Mouse (Mus musculus): ENCODE data around the gene Rasa4. TPM values are rescaled to one million over a fixed set of nuclear protein-coding genes. Genes with fewer than 3 reads are reported as not detected.
A peak's percentile ranks its signal among the peaks of the same experiment; 100 is the strongest.
"Not testable (repeated sequence)": the region's sequence is repeated elsewhere in the genome, so short reads cannot be mapped to it uniquely, and the experiment has no call there.

Gene Rasa4
- total RNA-seq, 2 experiments from 2014 or later = 25.0 to 28.8 TPM

DNA sequence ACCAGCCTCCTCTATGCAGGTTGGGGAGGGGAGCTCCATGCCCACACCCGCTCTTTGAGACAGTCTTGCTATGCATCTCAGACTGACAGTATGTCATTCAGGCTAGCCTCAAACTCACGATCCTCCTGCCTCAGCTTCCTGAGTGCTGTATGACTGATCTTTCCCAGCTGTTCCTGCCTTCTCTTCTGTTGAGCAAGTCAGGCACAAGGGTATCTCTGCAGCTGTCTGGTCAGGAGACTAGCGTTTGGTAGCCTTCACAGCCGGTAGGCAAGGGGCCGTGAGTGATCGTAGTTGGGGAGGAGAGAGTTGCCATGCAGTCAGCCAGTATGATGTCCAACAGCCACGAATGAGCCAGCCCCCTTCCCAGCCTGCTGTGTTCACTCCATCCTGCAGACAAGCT, 11.4 kb downstream of the Rasa4 start:
- Histone ChIP-seq H3K27ac (no peak overlapping the region), H3K4me3 (no peak overlapping the region)
- DNase-seq = no peak
- intact Hi-C loops (cut with DNase I) = no loop called here
- TF ChIP-seq CTCF (IDR thresholded peaks at IDR 0.05) = no peak

DNA sequence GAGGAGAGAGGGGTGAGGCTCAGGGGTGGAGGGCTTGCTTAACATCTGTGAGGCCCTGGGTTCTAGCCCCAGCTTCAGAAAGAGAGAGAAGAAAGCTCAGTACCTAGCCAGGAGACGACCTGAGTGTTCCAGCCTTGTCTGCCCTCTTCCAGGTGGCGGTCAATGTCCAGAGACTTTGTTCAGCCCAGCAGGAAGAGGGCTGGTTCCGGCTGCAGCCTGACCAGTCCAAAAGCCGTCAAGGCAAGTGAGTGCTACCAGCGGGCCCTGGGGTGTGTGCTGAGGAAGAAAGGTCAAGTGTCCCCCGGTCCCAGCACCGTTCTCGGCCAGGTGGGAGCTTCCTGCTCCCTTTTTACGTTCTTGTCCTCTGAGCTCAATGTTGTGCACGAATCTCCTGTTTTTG, 14.8 kb downstream of the Rasa4 start:
- intact Hi-C loops (cut with DNase I) = no loop called here
- no peak for DNase-seq
- no peak overlapping the region for H3K4me3 ChIP-seq
- TF ChIP-seq CTCF (IDR thresholded peaks at IDR 0.05) = no peak
- no peak overlapping the region for H3K27ac ChIP-seq

DNA sequence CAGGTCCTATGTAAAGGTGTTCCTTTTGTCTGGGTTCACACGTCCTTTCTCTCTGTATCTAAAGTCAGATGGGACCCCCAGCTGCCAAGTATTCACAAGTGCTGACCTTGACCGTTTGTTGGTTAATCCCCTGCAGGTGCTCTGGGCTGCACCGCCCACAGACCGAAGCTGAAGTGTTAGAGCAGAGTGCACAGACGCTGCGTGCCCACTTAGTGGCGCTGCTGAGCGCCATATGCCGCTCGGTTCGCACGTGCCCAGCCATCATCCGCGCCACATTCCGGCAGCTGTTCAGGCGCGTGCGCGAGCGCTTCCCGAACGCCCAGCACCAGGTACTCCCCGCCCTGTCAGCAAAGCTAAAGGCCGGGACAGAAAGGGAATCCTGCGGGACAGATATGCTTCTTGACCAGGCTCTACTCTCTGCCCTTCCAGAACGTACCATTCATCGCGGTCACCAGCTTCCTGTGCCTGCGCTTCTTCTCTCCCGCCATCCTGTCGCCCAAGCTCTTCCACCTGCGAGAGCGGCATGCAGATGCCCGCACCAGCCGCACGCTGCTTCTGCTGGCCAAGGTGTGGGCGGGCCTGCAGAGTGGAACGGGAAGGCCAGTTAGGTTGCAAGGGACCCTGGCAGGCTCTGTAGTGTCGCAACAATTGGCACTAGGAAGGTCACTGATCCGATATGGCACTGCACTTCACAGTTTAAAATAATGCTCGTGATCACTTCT, 18.5 kb downstream of the Rasa4 start:
- peak overlapping the region; percentile 9; the same call in 1 of the 2 replicates for H3K27ac ChIP-seq
- intact Hi-C loops (cut with DNase I) = no loop called here
- peak; percentile 85 for TF ChIP-seq CTCF (IDR thresholded peaks at IDR 0.05)
- DNase-seq = peak; percentile 75
- peak overlapping the region; percentile 41 for H3K4me3 ChIP-seq

DNA sequence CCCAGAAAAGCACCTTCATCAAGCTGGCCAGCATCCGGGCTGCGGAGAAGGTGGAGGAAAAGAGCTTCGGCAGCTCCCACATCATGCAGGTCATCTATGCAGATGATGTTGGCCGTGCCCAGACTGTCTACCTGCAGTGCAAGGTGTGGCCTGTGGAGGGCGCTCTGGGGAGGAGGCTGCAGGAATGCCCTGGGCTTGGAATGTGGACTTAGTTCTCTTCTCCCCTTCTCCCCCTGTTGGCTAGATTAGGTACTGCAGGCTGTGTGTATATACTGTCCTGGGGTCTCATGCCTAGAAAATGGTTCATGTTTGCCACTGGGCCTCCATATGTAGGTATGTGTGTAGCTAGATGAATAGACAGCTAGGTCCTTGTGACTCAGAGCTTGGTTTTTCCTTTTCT, 20.8 kb downstream of the Rasa4 start:
- intact Hi-C loops (cut with DNase I) = no loop called here
- TF ChIP-seq CTCF (IDR thresholded peaks at IDR 0.05) = peak; percentile 57
- no peak for DNase-seq
- Histone ChIP-seq H3K4me3 (no peak overlapping the region), H3K27ac (no peak overlapping the region)

DNA sequence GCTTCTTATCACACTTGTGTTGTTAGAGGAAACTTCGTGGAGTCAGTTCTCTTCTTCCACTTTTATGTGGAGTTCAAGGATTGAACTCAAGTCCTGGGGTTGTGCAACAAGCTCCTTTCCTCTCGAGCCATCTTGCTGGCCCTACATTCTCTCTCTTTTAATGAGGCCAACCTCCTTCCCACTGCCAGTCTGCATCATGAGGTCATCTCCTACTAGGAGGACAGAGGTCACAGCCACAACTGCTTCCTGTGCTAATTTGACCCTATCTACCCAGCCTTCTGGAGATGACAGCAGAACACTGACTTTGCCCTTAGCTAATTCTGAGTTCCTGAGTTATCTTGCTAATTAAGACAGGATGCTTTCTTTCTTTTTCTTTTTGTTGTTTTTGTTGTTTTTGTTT, 24.8 kb downstream of the Rasa4 start:
- no peak overlapping the region for H3K27ac ChIP-seq
- TF ChIP-seq CTCF (IDR thresholded peaks at IDR 0.05) = no peak

DNA sequence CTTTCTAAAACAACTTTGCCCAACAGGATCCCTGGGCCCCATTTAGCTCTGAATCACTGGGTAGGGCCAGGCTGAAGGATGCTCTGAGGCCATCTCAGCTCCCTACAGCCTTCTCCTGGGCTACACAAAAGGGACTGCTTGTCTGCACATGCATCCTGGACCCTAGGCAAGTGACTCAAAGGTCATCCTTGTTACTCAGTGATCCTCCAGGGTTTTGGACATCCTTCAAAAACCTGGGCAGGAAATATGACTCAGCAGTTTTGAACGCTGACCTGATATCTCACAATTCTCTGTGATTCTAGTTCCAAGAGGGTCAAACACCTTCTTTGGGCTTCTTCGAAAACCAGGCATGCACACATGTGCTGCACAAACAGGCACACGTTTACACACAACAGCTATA, 25.3 kb downstream of the Rasa4 start:
- no peak for DNase-seq
- TF ChIP-seq CTCF (IDR thresholded peaks at IDR 0.05) = no peak
- no peak overlapping the region for H3K4me3 ChIP-seq
- intact Hi-C loops (cut with DNase I) = no loop called here
- no peak overlapping the region for H3K27ac ChIP-seq

More for the DNA sequence above, 24.8 kb downstream of the Rasa4 start:
- no peak overlapping the region for H3K4me3 ChIP-seq
- intact Hi-C loops (cut with DNase I) = no loop called here
- no peak for DNase-seq

DNA sequence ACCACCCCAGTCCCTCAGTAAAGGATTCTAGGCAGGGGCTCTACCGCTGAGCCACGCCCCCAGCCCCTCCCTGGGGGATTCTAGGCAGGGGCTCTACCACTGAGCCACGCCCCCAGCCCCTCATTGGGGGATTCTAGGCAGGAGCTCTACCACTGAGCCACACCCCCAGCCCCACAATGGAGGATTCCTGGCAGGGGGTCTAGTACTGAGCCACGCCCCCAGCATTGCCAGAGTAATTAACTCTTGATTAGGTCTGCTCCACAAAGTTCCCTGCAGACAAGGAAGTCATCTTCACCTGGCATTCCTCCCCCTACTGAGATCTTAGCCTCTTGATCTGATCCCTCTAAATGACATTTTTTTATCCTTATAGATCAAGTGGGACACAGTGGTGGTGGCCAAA, 29.8 kb downstream of the Rasa4 start:
- H3K27ac ChIP-seq; intact Hi-C loops (cut with DNase I); DNase-seq; H3K4me3 ChIP-seq: not testable (repeated sequence)

DNA sequence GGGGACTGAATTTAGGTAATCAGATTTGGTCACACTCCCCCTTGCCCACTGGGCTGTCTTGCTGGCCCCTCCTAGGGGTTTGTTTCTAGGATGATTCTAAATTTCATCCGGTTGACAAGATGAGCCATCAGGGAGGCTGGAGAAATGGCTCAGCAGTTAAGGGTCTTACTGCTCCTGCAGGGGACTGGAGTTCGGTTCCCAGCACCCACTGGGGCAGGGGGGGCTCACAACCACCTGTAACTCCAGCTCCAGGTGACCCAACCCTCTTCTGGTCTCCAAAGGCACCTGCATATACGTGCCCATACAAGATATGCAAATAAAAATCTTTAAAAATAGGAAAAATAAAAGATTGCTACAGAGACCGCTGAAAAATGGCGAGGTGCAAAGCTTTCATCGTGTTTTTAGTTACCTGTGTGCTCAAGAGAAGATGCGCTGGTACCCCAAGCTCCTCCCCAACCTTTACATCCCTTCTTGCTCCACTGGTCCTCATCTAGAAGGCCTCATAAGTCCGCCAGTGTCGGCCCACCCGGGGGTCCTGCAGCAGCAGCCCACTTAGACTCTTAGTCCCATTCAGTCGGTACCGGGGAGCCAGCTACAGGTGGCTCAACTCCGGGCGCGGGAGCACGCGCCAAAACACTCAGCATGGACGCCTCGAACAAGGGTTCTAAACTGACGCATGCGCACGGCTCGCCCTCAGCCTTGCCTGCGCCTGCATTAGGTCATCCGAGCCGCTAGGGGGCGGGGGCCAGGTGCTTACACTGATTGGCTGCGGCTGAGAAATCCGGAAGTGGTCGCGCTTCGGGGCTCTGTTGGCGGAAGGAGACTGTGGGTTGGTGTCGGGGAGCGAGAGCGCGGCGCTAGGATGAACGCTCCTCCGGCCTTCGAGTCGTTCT, 32.4 kb downstream of the Rasa4 start, which contains the start of gene Polr2j:
Gene Polr2j, plus strand, starts transcription at position 741 of the 893 bp plus-strand sequence.
- peak; percentile 97 for DNase-seq
- intact Hi-C loops (cut with DNase I) = no loop called here
- TF ChIP-seq CTCF (IDR thresholded peaks at IDR 0.05) = peak; percentile 99; the same call in 1 of the 2 replicates
- peak within 1 kb of the TSS; percentile 92 for H3K27ac ChIP-seq
- H3K4me3 ChIP-seq = peak within 1 kb of the TSS; percentile 100

DNA sequence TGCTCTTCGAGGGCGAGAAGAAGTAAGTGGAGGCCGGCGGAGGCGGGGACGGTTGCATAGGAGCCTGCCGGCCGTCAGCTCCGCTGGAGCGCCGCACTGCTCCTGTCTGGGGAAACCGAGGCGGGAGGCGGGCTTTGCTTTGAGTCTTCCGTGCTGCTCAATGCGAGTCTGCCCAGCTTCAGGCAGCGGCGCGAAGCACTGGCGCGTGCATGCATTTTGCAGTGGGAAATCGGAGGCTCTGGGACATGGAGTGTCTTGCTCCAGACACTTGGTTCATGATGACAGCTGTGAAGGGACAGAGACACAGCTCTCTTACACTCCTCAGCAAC, 33.0 kb downstream of the Rasa4 start:
- Histone ChIP-seq H3K4me3 (peak overlapping the region; percentile 100), H3K27ac (peak overlapping the region; percentile 92)
- no peak for DNase-seq
- intact Hi-C loops (cut with DNase I) = no loop called here
- TF ChIP-seq CTCF (IDR thresholded peaks at IDR 0.05) = no peak

DNA sequence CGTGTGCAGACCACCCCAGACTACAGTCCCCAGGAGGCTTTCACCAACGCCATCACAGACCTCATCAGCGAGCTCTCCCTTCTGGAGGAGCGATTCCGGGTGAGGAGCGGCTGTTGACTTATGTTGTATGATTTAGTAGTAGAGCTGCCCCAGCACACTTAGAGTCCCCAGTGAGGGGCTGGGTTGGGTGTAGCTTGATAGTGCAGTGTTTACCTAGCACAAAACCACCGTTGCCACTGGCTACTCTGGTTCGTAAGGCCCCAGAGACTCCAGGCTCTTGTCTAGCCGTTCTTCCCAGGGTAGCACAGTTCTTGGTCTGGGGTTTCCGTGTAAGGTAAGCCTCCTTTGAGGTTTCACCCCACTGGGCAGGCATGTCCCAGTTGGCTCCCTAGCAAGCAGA, 38.4 kb downstream of the Rasa4 start:
- DNase-seq = no peak
- no peak overlapping the region for H3K4me3 ChIP-seq
- intact Hi-C loops (cut with DNase I) = no loop called here

DNA sequence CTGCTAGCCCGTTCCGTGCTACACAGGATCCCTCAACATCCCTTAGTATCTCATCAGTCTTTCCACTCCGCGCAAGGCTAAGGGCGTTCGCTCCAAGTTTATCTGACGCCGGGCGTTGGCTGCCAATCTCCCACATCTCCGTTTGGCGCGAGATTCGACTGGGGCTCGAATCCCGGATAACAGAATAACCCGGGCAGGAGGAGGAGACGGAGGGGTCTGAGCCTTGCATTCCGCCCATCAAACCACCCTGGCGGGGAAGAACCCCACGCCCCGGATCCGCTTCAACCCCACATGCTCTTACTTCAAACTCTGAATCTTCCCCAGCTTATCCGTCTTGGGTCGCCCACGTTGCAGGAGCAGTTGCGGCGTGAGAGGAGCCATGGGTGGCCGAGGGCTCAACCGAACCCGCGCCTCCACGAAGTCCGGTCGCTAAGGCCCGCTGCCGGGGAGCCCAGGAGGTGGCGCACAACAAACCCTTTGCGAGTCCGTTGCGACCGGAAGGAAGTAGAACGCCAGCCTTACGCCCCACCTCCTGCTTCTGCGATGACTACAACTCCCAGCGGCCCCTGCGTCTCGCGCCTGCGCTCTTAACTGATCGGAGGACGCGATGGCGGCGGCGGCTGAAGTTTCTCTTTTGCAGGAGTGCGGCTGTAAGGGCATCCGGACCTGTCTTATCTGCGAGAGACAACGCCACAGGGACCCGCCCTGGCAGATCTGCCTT, 52.0 kb downstream of the Rasa4 start, which contains the start of the genes Lrwd1 and Alkbh4:
Gene Lrwd1, minus strand, starts transcription at position 504 of the 721 bp plus-strand sequence.
Gene Alkbh4, plus strand, starts transcription at position 576 of the 721 bp plus-strand sequence.
- H3K27ac ChIP-seq = peak within 1 kb of the TSS; percentile 91
- peak within 1 kb of the TSS; percentile 87 for H3K4me3 ChIP-seq
- peak; percentile 82 for TF ChIP-seq CTCF (IDR thresholded peaks at IDR 0.05)
- intact Hi-C loops (cut with DNase I) = loop anchor here (1.0 to 10.0 kb wide), 3 partner anchors 17 to 119 kb away; no protein-coding TSS in a partner anchor
- peak; percentile 98 for DNase-seq

More for the DNA sequence above, 38.4 kb downstream of the Rasa4 start:
- TF ChIP-seq CTCF (IDR thresholded peaks at IDR 0.05) = no peak
- H3K27ac ChIP-seq = no peak overlapping the region

DNA sequence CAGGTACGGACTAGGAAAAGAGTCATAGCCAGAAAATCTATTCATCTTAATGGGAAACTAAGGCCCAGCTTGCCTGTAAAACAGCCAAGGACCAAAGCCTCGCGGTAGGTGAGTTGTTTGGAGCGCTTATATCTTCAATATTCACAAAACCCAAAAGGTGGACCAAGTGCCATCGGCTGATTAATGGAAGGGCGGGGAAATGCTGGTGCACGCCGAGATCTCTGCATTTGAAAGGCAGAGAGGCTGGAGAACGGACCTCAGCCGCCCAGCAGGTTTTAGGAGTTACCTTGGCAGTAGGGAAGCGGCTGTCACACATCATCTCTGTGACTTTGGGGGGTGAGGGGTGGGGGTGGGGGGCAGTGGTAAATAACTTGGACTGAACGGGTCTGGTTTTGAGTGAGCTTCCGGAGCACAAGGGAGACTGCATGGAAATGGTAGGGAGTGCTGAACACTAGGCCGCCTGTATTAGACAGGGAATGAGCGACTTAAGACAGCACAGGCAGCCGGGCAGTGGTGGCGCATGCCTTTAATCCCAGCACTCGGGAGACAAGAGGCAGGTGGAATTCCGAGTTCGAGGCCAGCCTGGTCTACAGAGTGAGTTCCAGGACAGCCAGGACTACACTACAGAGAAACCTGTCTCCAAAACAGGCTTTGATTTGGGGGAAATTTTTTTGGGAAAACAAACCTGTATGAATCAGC, 52.7 kb downstream of the Rasa4 start:
- no peak for TF ChIP-seq CTCF (IDR thresholded peaks at IDR 0.05)
- no peak for DNase-seq
- intact Hi-C loops (cut with DNase I) = loop anchor here (1.0 to 10.0 kb wide), 2 partner anchors 50 to 118 kb away; no protein-coding TSS in a partner anchor
- Histone ChIP-seq H3K27ac (peak overlapping the region; percentile 91), H3K4me3 (peak overlapping the region; percentile 87)
